Mouse (Mus musculus): Measurements from ENCODE around the gene Tmem255b. TPM values are rescaled to one million over a fixed set of nuclear protein-coding genes. Genes with fewer than 3 reads are reported as not detected.

The Tmem255b gene
- polyA plus RNA-seq, 1 experiment, result not detected

GRCm38 (mm10) chr8:13415879-13416278, 19.1 kb upstream of the Tmem255b start:
- no peak overlapping the region for H3K27ac ChIP-seq (ENCODE audit: insufficient read depth, low read length)
- no peaks in the 10 kb centered on the region for H3K9me3 ChIP-seq (replicated peaks; ENCODE audit: control insufficient read depth, insufficient read depth, low read length, poor library complexity, severe bottlenecking)
- H3K4me3 ChIP-seq (ENCODE audit: low read depth, low read length), result no peak overlapping the region
- TF ChIP-seq CTCF (IDR thresholded peaks at IDR 0.05; ENCODE audit: low read depth, low read length), result no peak
- TF ChIP-seq EP300 (IDR thresholded peaks at IDR 0.05; ENCODE audit: insufficient read depth, low read depth, low read length), result no peak
- TF ChIP-seq POLR2A (IDR thresholded peaks at IDR 0.05; ENCODE audit: insufficient read depth, low read length), result no peak
- H3K27me3 ChIP-seq (ENCODE audit: control insufficient read depth, insufficient read depth, low read length, poor library complexity, severe bottlenecking), result no peaks in the 10 kb centered on the region
- H3K36me3 ChIP-seq (ENCODE audit: control insufficient read depth, insufficient read depth, low read length, poor library complexity, severe bottlenecking), result no peaks in the 10 kb centered on the region
- no peaks in the 10 kb centered on the region for H3K4me1 ChIP-seq (ENCODE audit: control insufficient read depth, insufficient read depth, low read length)
- no peak overlapping the region for H3K9ac ChIP-seq (ENCODE audit: low read depth, poor library complexity, severe bottlenecking)

- Histone ChIP-seq H3K4me3 (ENCODE audit: low read depth, low read length) (no peak overlapping the region), H3K9ac (ENCODE audit: low read depth, poor library complexity, severe bottlenecking) (no peak overlapping the region), H3K36me3 (ENCODE audit: control insufficient read depth, insufficient read depth, low read length, poor library complexity, severe bottlenecking) (no peaks in the 10 kb centered on the region), H3K27me3 (ENCODE audit: control insufficient read depth, insufficient read depth, low read length, poor library complexity, severe bottlenecking) (no peaks in the 10 kb centered on the region), H3K4me1 (ENCODE audit: control insufficient read depth, insufficient read depth, low read length) (no peaks in the 10 kb centered on the region), H3K9me3 (replicated peaks; ENCODE audit: control insufficient read depth, insufficient read depth, low read length, poor library complexity, severe bottlenecking) (no peaks in the 10 kb centered on the region), H3K27ac (ENCODE audit: insufficient read depth, low read length) (no peak overlapping the region)
- TF ChIP-seq POLR2A (IDR thresholded peaks at IDR 0.05; ENCODE audit: insufficient read depth, low read length) (no peak), CTCF (IDR thresholded peaks at IDR 0.05; ENCODE audit: low read depth, low read length) (no peak), EP300 (IDR thresholded peaks at IDR 0.05; ENCODE audit: insufficient read depth, low read depth, low read length) (no peak)
Measured at GRCm38 (mm10) chr8:13419111-13419639, 15.8 kb upstream of the Tmem255b start.

- Histone ChIP-seq H3K27ac (ENCODE audit: insufficient read depth, low read length) (no peak overlapping the region), H3K36me3 (ENCODE audit: control insufficient read depth, insufficient read depth, low read length, poor library complexity, severe bottlenecking) (no peaks in the 10 kb centered on the region), H3K9ac (ENCODE audit: low read depth, poor library complexity, severe bottlenecking) (no peak overlapping the region), H3K4me1 (ENCODE audit: control insufficient read depth, insufficient read depth, low read length) (no peaks in the 10 kb centered on the region), H3K9me3 (replicated peaks; ENCODE audit: control insufficient read depth, insufficient read depth, low read length, poor library complexity, severe bottlenecking) (no peaks in the 10 kb centered on the region), H3K27me3 (ENCODE audit: control insufficient read depth, insufficient read depth, low read length, poor library complexity, severe bottlenecking) (no peaks in the 10 kb centered on the region), H3K4me3 (ENCODE audit: low read depth, low read length) (no peak overlapping the region)
- no peak for TF ChIP-seq EP300 (IDR thresholded peaks at IDR 0.05; ENCODE audit: insufficient read depth, low read depth, low read length)
- TF ChIP-seq CTCF (IDR thresholded peaks at IDR 0.05; ENCODE audit: low read depth, low read length), result no peak
- no peak for TF ChIP-seq POLR2A (IDR thresholded peaks at IDR 0.05; ENCODE audit: insufficient read depth, low read length)
Measured at GRCm38 (mm10) chr8:13420970-13421369, 14.0 kb upstream of the Tmem255b start.

- Histone ChIP-seq H3K36me3 (ENCODE audit: control insufficient read depth, insufficient read depth, low read length, poor library complexity, severe bottlenecking) (no peaks in the 10 kb centered on the region), H3K4me3 (ENCODE audit: low read depth, low read length) (no peak overlapping the region), H3K4me1 (ENCODE audit: control insufficient read depth, insufficient read depth, low read length) (no peaks in the 10 kb centered on the region), H3K27ac (ENCODE audit: insufficient read depth, low read length) (no peak overlapping the region), H3K27me3 (ENCODE audit: control insufficient read depth, insufficient read depth, low read length, poor library complexity, severe bottlenecking) (no peaks in the 10 kb centered on the region), H3K9ac (ENCODE audit: low read depth, poor library complexity, severe bottlenecking) (no peak overlapping the region), H3K9me3 (replicated peaks; ENCODE audit: control insufficient read depth, insufficient read depth, low read length, poor library complexity, severe bottlenecking) (no peaks in the 10 kb centered on the region)
- TF ChIP-seq POLR2A (IDR thresholded peaks at IDR 0.05; ENCODE audit: insufficient read depth, low read length) (no peak), EP300 (IDR thresholded peaks at IDR 0.05; ENCODE audit: insufficient read depth, low read depth, low read length) (no peak), CTCF (IDR thresholded peaks at IDR 0.05; ENCODE audit: low read depth, low read length) (no peak)
Measured at GRCm38 (mm10) chr8:13427351-13427750, 7.6 kb upstream of the Tmem255b start.

GRCm38 (mm10) chr8:13428156-13428555, 6.8 kb upstream of the Tmem255b start:
- no peaks in the 10 kb centered on the region for H3K27me3 ChIP-seq (ENCODE audit: control insufficient read depth, insufficient read depth, low read length, poor library complexity, severe bottlenecking)
- no peak overlapping the region for H3K27ac ChIP-seq (ENCODE audit: insufficient read depth, low read length)
- no peak for TF ChIP-seq POLR2A (IDR thresholded peaks at IDR 0.05; ENCODE audit: insufficient read depth, low read length)
- no peak for TF ChIP-seq CTCF (IDR thresholded peaks at IDR 0.05; ENCODE audit: low read depth, low read length)
- TF ChIP-seq EP300 (IDR thresholded peaks at IDR 0.05; ENCODE audit: insufficient read depth, low read depth, low read length), result no peak
- no peak overlapping the region for H3K9ac ChIP-seq (ENCODE audit: low read depth, poor library complexity, severe bottlenecking)
- H3K9me3 ChIP-seq (replicated peaks; ENCODE audit: control insufficient read depth, insufficient read depth, low read length, poor library complexity, severe bottlenecking), result no peaks in the 10 kb centered on the region
- no peaks in the 10 kb centered on the region for H3K4me1 ChIP-seq (ENCODE audit: control insufficient read depth, insufficient read depth, low read length)
- no peak overlapping the region for H3K4me3 ChIP-seq (ENCODE audit: low read depth, low read length)
- H3K36me3 ChIP-seq (ENCODE audit: control insufficient read depth, insufficient read depth, low read length, poor library complexity, severe bottlenecking), result no peaks in the 10 kb centered on the region

GRCm38 (mm10) chr8:13430412-13430811, 4.6 kb upstream of the Tmem255b start:
- no peak overlapping the region for H3K4me3 ChIP-seq (ENCODE audit: low read depth, low read length)
- no peaks in the 10 kb centered on the region for H3K27me3 ChIP-seq (ENCODE audit: control insufficient read depth, insufficient read depth, low read length, poor library complexity, severe bottlenecking)
- H3K4me1 ChIP-seq (ENCODE audit: control insufficient read depth, insufficient read depth, low read length), result no peaks in the 10 kb centered on the region
- no peaks in the 10 kb centered on the region for H3K9me3 ChIP-seq (replicated peaks; ENCODE audit: control insufficient read depth, insufficient read depth, low read length, poor library complexity, severe bottlenecking)
- H3K36me3 ChIP-seq (ENCODE audit: control insufficient read depth, insufficient read depth, low read length, poor library complexity, severe bottlenecking), result no peaks in the 10 kb centered on the region
- H3K27ac ChIP-seq (ENCODE audit: insufficient read depth, low read length), result no peak overlapping the region
- H3K9ac ChIP-seq (ENCODE audit: low read depth, poor library complexity, severe bottlenecking), result no peak overlapping the region
- TF ChIP-seq POLR2A (IDR thresholded peaks at IDR 0.05; ENCODE audit: insufficient read depth, low read length) (no peak), CTCF (IDR thresholded peaks at IDR 0.05; ENCODE audit: low read depth, low read length) (no peak), EP300 (IDR thresholded peaks at IDR 0.05; ENCODE audit: insufficient read depth, low read depth, low read length) (no peak)
